Mouse (Mus musculus) midbrain, embryonic 15.5 days (tissue): ENCODE results near the gene Steap3. TPM values are rescaled to one million over a fixed set of nuclear protein-coding genes. Genes with fewer than 3 reads are reported as not detected.
"Not testable (repeated sequence)": the region's sequence is repeated elsewhere in the genome, so short reads cannot be mapped to it uniquely, and the experiment has no call there.

Experiments used
- ATAC-seq: fragments of 200-750 bp; cut with Nextera tagmentation; replicated peaks from 2 replicates; pipeline ENCODE4 v1.8.0; 2017; ENCODE audit warnings: moderate TSS enrichment
- H3K27ac ChIP-seq: fragments of 300-500 bp; sonication (generic); 2 replicates; pipeline ENCODE4 v1.5.1; 2015; ENCODE audit warnings: mild to moderate bottlenecking, inconsistent platforms
- H3K27me3 ChIP-seq: fragments of 300-500 bp; sonication (generic); replicated peaks from 2 replicates; pipeline ENCODE4 v1.6.1; 2015; ENCODE audit warnings: inconsistent platforms
- H3K36me3 ChIP-seq: fragments of 300-500 bp; sonication (generic); replicated peaks from 2 replicates; pipeline ENCODE4 v1.6.1; 2015; ENCODE audit warnings: inconsistent platforms
- H3K4me1 ChIP-seq: fragments of 300-500 bp; sonication (generic); 2 replicates; pipeline ENCODE4 v1.6.1; 2015; ENCODE audit warnings: inconsistent platforms
- H3K4me2 ChIP-seq: fragments of 300-500 bp; sonication (generic); 2 replicates; pipeline ENCODE4 v1.6.1; 2015; ENCODE audit warnings: inconsistent platforms, mild to moderate bottlenecking, moderate library complexity
- H3K4me3 ChIP-seq: fragments of 300-500 bp; sonication (generic); 2 replicates; pipeline ENCODE4 v1.5.1; 2015; ENCODE audit warnings: mild to moderate bottlenecking, inconsistent platforms
- H3K9ac ChIP-seq: fragments of 300-500 bp; sonication (generic); 2 replicates; pipeline ENCODE4 v1.6.1; 2015; ENCODE audit warnings: mild to moderate bottlenecking, inconsistent platforms
- H3K9me3 ChIP-seq: fragments of 300-500 bp; sonication (generic); 2 replicates; pipeline ENCODE4 v1.6.1; 2016; ENCODE audit warnings: inconsistent platforms
- WGBS: fragments of 180-500 bp; shearing (Covaris S2); methylation state at CpG from one replicate; pipeline ENCODE4 v1.1.7; 2015; ENCODE audit warnings: mixed read lengths; 5-methylcytosine and 5-hydroxymethylcytosine counted together
- polyA plus RNA-seq: library from polyadenylated mRNA; unstranded; fragments of >200 nt; fragmentation: Nextera tagmentation; extraction: Ambion mirVana; gene quantifications from 2 replicates; pipeline ENCODE4 v1.2.1, GENCODE M21; 2015

The Steap3 gene
- polyA plus RNA-seq: 4.1 and 4.9 TPM in 2 replicates

- no peak for ATAC-seq
These were observed at the start of gene Steap3 for GRCm38 (mm10) chr1:120272605-120273004. TSS of gene Steap3 (minus strand) at chr1:120272705.

GRCm38 (mm10) chr1:120321270-120322021 lies 48.9 kb upstream of the Steap3 start:
- 61% methylated on average over 16 of the region's 16 CpGs for WGBS
- Histone ChIP-seq H3K4me1 (no peaks in the 10 kb centered on the region), H3K27ac (no peak overlapping the region), H3K27me3 (no peaks in the 10 kb centered on the region), H3K4me3 (no peak overlapping the region), H3K9ac (no peak overlapping the region), H3K4me2 (no peak overlapping the region), H3K9me3 (no peaks in the 10 kb centered on the region), H3K36me3 (no peaks in the 10 kb centered on the region)
- ATAC-seq: peak; percentile 55

More at GRCm38 (mm10) chr1:120272605-120273004, at the start of gene Steap3:
- Histone ChIP-seq H3K9me3 (no peaks in the 10 kb centered on the region), H3K4me3 (no peak within 1 kb of the TSS), H3K4me1 (no peaks in the 10 kb centered on the region), H3K27me3 (no peaks in the 10 kb centered on the region), H3K27ac (no peak within 1 kb of the TSS), H3K9ac (no peak within 1 kb of the TSS), H3K4me2 (no peak within 1 kb of the TSS), H3K36me3 (no peaks in the 10 kb centered on the region)
- 88% methylated on average over 5 of the region's 5 CpGs for WGBS

- Histone ChIP-seq H3K9ac (no peak overlapping the region), H3K4me1 (no peaks in the 10 kb centered on the region), H3K36me3 (no peaks in the 10 kb centered on the region), H3K4me2 (no peak overlapping the region), H3K4me3 (no peak overlapping the region), H3K27ac (no peak overlapping the region), H3K9me3 (no peaks in the 10 kb centered on the region), H3K27me3 (no peaks in the 10 kb centered on the region)
- no peak for ATAC-seq
- 67% methylated on average over 2 of the region's 2 CpGs for WGBS
These were observed 33.3 kb upstream of the Steap3 start for GRCm38 (mm10) chr1:120305801-120306200.

- ATAC-seq: no peak
- no peak overlapping the region for H3K9ac ChIP-seq
- 96% methylated on average over 2 of the region's 2 CpGs for WGBS
- H3K4me3 ChIP-seq: no peak overlapping the region
- H3K27ac ChIP-seq: no peak overlapping the region
- H3K36me3 ChIP-seq: no peaks in the 10 kb centered on the region
- H3K9me3 ChIP-seq: no peaks in the 10 kb centered on the region
- no peaks in the 10 kb centered on the region for H3K27me3 ChIP-seq
- H3K4me2 ChIP-seq: no peak overlapping the region
- H3K4me1 ChIP-seq: no peaks in the 10 kb centered on the region
These were observed 24.4 kb upstream of the Steap3 start for GRCm38 (mm10) chr1:120296936-120297335.

GRCm38 (mm10) chr1:120293803-120294202 lies 21.3 kb upstream of the Steap3 start:
- no peak overlapping the region for H3K9ac ChIP-seq
- 70% methylated on average over 1 of the region's 1 CpGs for WGBS

GRCm38 (mm10) chr1:120291709-120292108 lies 19.2 kb upstream of the Steap3 start:
- ATAC-seq: no peak
- H3K4me3 ChIP-seq: no peak overlapping the region

More at GRCm38 (mm10) chr1:120293803-120294202, 21.3 kb upstream of the Steap3 start:
- Histone ChIP-seq H3K4me3 (no peak overlapping the region), H3K36me3 (no peaks in the 10 kb centered on the region), H3K27me3 (no peaks in the 10 kb centered on the region), H3K4me1 (no peaks in the 10 kb centered on the region), H3K27ac (no peak overlapping the region), H3K4me2 (no peak overlapping the region), H3K9me3 (no peaks in the 10 kb centered on the region)
- ATAC-seq: no peak

GRCm38 (mm10) chr1:120289843-120290242 lies 17.3 kb upstream of the Steap3 start:
- Histone ChIP-seq H3K27me3 (no peaks in the 10 kb centered on the region), H3K4me2 (no peak overlapping the region), H3K36me3 (no peaks in the 10 kb centered on the region), H3K27ac (no peak overlapping the region), H3K9me3 (no peaks in the 10 kb centered on the region), H3K9ac (no peak overlapping the region), H3K4me1 (no peaks in the 10 kb centered on the region), H3K4me3 (no peak overlapping the region)
- ATAC-seq: no peak
- 74% methylated on average over 2 of the region's 2 CpGs for WGBS

More at GRCm38 (mm10) chr1:120291709-120292108, 19.2 kb upstream of the Steap3 start:
- H3K4me2 ChIP-seq: no peak overlapping the region
- H3K36me3 ChIP-seq: no peaks in the 10 kb centered on the region
- H3K27ac ChIP-seq: no peak overlapping the region
- no peak overlapping the region for H3K9ac ChIP-seq
- WGBS: 85% methylated on average over 3 of the region's 3 CpGs
- H3K4me1 ChIP-seq: no peaks in the 10 kb centered on the region
- no peaks in the 10 kb centered on the region for H3K27me3 ChIP-seq
- no peaks in the 10 kb centered on the region for H3K9me3 ChIP-seq

- no peak overlapping the region for H3K9ac ChIP-seq
- ATAC-seq: no peak
- H3K9me3 ChIP-seq: no peaks in the 10 kb centered on the region
- H3K36me3 ChIP-seq: no peaks in the 10 kb centered on the region
- no peaks in the 10 kb centered on the region for H3K4me1 ChIP-seq
- WGBS: 49% methylated on average over 4 of the region's 4 CpGs
- H3K4me3 ChIP-seq: no peak overlapping the region
- no peaks in the 10 kb centered on the region for H3K27me3 ChIP-seq
- no peak overlapping the region for H3K27ac ChIP-seq
- no peak overlapping the region for H3K4me2 ChIP-seq
These were observed 15.2 kb upstream of the Steap3 start for GRCm38 (mm10) chr1:120287679-120288078.

GRCm38 (mm10) chr1:120276058-120276457 lies 3.6 kb upstream of the Steap3 start:
- not testable (repeated sequence) for H3K27me3 ChIP-seq, ATAC-seq, H3K9ac ChIP-seq, H3K27ac ChIP-seq, H3K4me1 ChIP-seq, H3K9me3 ChIP-seq, H3K4me2 ChIP-seq, H3K36me3 ChIP-seq, H3K4me3 ChIP-seq
- WGBS: 78% methylated on average over 1 of the region's 1 CpGs

- no peaks in the 10 kb centered on the region for H3K27me3 ChIP-seq
- ATAC-seq: peak; percentile 54; the same call in 1 of the 2 replicates
These were observed 2.7 kb upstream of the Steap3 start for GRCm38 (mm10) chr1:120275224-120275623.

GRCm38 (mm10) chr1:120270882-120271281 lies 1.6 kb downstream of the Steap3 start:
- no peaks in the 10 kb centered on the region for H3K4me1 ChIP-seq
- no peak overlapping the region for H3K4me2 ChIP-seq
- no peaks in the 10 kb centered on the region for H3K36me3 ChIP-seq
- H3K4me3 ChIP-seq: no peak overlapping the region
- no peaks in the 10 kb centered on the region for H3K9me3 ChIP-seq
- no peak overlapping the region for H3K9ac ChIP-seq
- H3K27me3 ChIP-seq: no peaks in the 10 kb centered on the region
- H3K27ac ChIP-seq: no peak overlapping the region
- WGBS: 87% methylated on average over 3 of the region's 3 CpGs
- no peak for ATAC-seq

More at GRCm38 (mm10) chr1:120275224-120275623, 2.7 kb upstream of the Steap3 start:
- 52% methylated on average over 3 of the region's 3 CpGs for WGBS
- H3K4me1 ChIP-seq: no peaks in the 10 kb centered on the region
- no peaks in the 10 kb centered on the region for H3K9me3 ChIP-seq
- H3K9ac ChIP-seq: no peak overlapping the region
- no peak overlapping the region for H3K4me3 ChIP-seq
- H3K4me2 ChIP-seq: no peak overlapping the region
- H3K27ac ChIP-seq: no peak overlapping the region
- H3K36me3 ChIP-seq: no peaks in the 10 kb centered on the region

GRCm38 (mm10) chr1:120270115-120270514 lies 2.4 kb downstream of the Steap3 start:
- H3K36me3 ChIP-seq: no peaks in the 10 kb centered on the region
- 76% methylated on average over 7 of the region's 7 CpGs for WGBS
- H3K4me2 ChIP-seq: no peak overlapping the region
- H3K9me3 ChIP-seq: no peaks in the 10 kb centered on the region
- peaks cover 3% of the 10 kb centered on the region for H3K4me1 ChIP-seq
- H3K4me3 ChIP-seq: no peak overlapping the region
- no peak for ATAC-seq
- no peaks in the 10 kb centered on the region for H3K27me3 ChIP-seq
- H3K27ac ChIP-seq: no peak overlapping the region
- no peak overlapping the region for H3K9ac ChIP-seq

GRCm38 (mm10) chr1:120267631-120268030 lies 4.9 kb downstream of the Steap3 start:
- H3K9ac ChIP-seq: no peak overlapping the region
- no peak overlapping the region for H3K4me3 ChIP-seq
- 88% methylated on average over 3 of the region's 3 CpGs for WGBS
- H3K9me3 ChIP-seq: no peaks in the 10 kb centered on the region
- H3K27ac ChIP-seq: no peak overlapping the region
- peaks cover 12% of the 10 kb centered on the region for H3K4me1 ChIP-seq
- no peak for ATAC-seq
- no peak overlapping the region for H3K4me2 ChIP-seq
- peaks cover 10% of the 10 kb centered on the region; the same call in 1 of the 2 replicates for H3K27me3 ChIP-seq
- H3K36me3 ChIP-seq: no peaks in the 10 kb centered on the region
